Mouse (Mus musculus) heart, postnatal 36 days (tissue): ENCODE results near the gene Kpna3. TPM values are rescaled to one million over a fixed set of nuclear protein-coding genes. Genes with fewer than 3 reads are reported as not detected.

Experiments
- DNase-seq, 2 experiments: peaks; one replicate each; pipeline ENCODE4 v3.0.0; 2021 to 2022
- intact Hi-C: fragments of 180-260 bp; cut with DNase I; formaldehyde crosslinking; loops from one replicate; pipeline ENCODE4 v1.15.1; 2025
- total RNA-seq, 2 experiments: library from RNA; stranded (reverse); gene quantifications; 2 replicates each; pipeline ENCODE4 v1.2.3; 2021

The Kpna3 gene
- total RNA-seq, 2 experiments from 2014 or later: 52.1 to 53.3 TPM

GRCm38 (mm10) chr14:61405761-61406160, 33.9 kb downstream of the Kpna3 start:
- intact Hi-C loops: no loop called here
- no peak for DNase-seq

GRCm38 (mm10) chr14:61404941-61405340, 34.7 kb downstream of the Kpna3 start:
- intact Hi-C loops: no loop called here
- no peak for DNase-seq

- intact Hi-C loops: loop anchor here (5.0 kb wide), 1 partner anchor 43 kb away; the partner anchor contains the start of gene Kpna3
- DNase-seq: no peak
Measured at GRCm38 (mm10) chr14:61394745-61395144, 44.9 kb downstream of the Kpna3 start.

GRCm38 (mm10) chr14:61390586-61390985, 49.1 kb downstream of the Kpna3 start:
- intact Hi-C loops: no loop called here
- no peak for DNase-seq

- intact Hi-C loops: no loop called here
- DNase-seq: no peak
Measured at GRCm38 (mm10) chr14:61367290-61367689, 72.4 kb downstream of the Kpna3 start.

- intact Hi-C loops: no loop called here
- DNase-seq: no peak
Measured at GRCm38 (mm10) chr14:61364656-61365055, 75.0 kb downstream of the Kpna3 start.

GRCm38 (mm10) chr14:61363734-61364133, 75.9 kb downstream of the Kpna3 start:
- DNase-seq: no peak
- intact Hi-C loops: no loop called here

- DNase-seq: no peak
- intact Hi-C loops: no loop called here
Measured at GRCm38 (mm10) chr14:61362268-61362667, 77.4 kb downstream of the Kpna3 start.

GRCm38 (mm10) chr14:61360981-61361511, 78.6 kb downstream of the Kpna3 start:
- intact Hi-C loops: loop anchor here (2.0 kb wide), 2 partner anchors 28 to 80 kb away; no protein-coding TSS in a partner anchor
- no peak for DNase-seq

GRCm38 (mm10) chr14:61360131-61360980, 79.3 kb downstream of the Kpna3 start, which contains the start of gene Ebpl:
Gene Ebpl (minus strand): TSS chr14:61360439.
- peak; percentile 93 for DNase-seq
- intact Hi-C loops: loop anchor here (2.0 kb wide), 2 partner anchors 28 to 80 kb away; no protein-coding TSS in a partner anchor

- intact Hi-C loops: loop anchor here (10.0 kb wide), 1 partner anchor 900 kb away; no protein-coding TSS in a partner anchor
Measured at GRCm38 (mm10) chr14:61354251-61355235, 85.1 kb downstream of the Kpna3 start.

GRCm38 (mm10) chr14:61350808-61351207, 88.9 kb downstream of the Kpna3 start:
- intact Hi-C loops: loop anchor here (10.0 kb wide), 1 partner anchor 904 kb away; no protein-coding TSS in a partner anchor
- no peak for DNase-seq

More at GRCm38 (mm10) chr14:61354251-61355235, 85.1 kb downstream of the Kpna3 start:
- DNase-seq: no peak

GRCm38 (mm10) chr14:61349876-61350275, 89.8 kb downstream of the Kpna3 start:
- intact Hi-C loops: loop anchor here (5.0 to 10.0 kb wide), 2 partner anchors 87 to 905 kb away; partner anchors contain the start of gene Kpna3

GRCm38 (mm10) chr14:61346827-61347698, 92.6 kb downstream of the Kpna3 start:
- no peak for DNase-seq
- intact Hi-C loops: loop anchor here (5.0 kb wide), 1 partner anchor 90 kb away; the partner anchor contains the start of gene Kpna3

More at GRCm38 (mm10) chr14:61349876-61350275, 89.8 kb downstream of the Kpna3 start:
- DNase-seq: no peak

- intact Hi-C loops: no loop called here
- no peak for DNase-seq
Measured at GRCm38 (mm10) chr14:61344590-61344989, 95.1 kb downstream of the Kpna3 start.

GRCm38 (mm10) chr14:61339381-61339780, 100.3 kb downstream of the Kpna3 start:
- intact Hi-C loops: loop anchor here (10.0 kb wide), 1 partner anchor 705 kb away; no protein-coding TSS in a partner anchor
- DNase-seq: no peak

- peak; percentile 83 to 87 for DNase-seq
- intact Hi-C loops: loop anchor here (1.0 to 10.0 kb wide), 3 partner anchors 167 to 1126 kb away; partner anchors contain the start of gene Gucy1b2
Measured at GRCm38 (mm10) chr14:61330996-61331561, 108.6 kb downstream of the Kpna3 start.

GRCm38 (mm10) chr14:61330591-61330990, 109.1 kb downstream of the Kpna3 start:
- intact Hi-C loops: loop anchor here (5.0 to 10.0 kb wide), 2 partner anchors 714 to 1127 kb away; partner anchors contain the start of gene Gucy1b2

More at GRCm38 (mm10) chr14:61330591-61330990, 109.1 kb downstream of the Kpna3 start:
- peak in 1 of 2 experiments; percentile 12 for DNase-seq
